Mouse (Mus musculus) ovary, postnatal 36 days (tissue): Measurements from ENCODE around the gene Rps12-ps3.

ENCODE experiments used
- DNase-seq: peaks from one replicate; pipeline ENCODE4 v3.0.0; 2022; ENCODE audit warnings: low spot score, mixed read lengths

The Rps12-ps3 gene

DNA sequence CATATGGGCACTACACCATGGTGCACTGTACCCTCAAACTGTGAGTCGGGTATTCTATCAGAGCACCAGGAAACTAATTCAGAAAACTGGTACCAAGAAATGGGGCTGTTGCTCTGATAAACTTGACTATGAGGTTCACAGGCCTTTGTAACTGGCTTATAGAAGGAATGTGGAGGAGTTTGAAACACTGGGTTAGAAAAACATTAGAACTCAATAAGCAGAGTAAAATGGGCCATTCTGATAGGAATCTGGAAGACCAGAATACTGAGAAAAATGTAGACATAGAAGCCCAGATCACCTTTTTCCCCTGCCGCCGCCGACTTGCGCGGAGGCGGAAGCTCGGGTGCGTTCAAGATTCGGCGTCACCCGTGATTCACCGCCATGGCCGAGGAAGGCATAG, at the start of gene Rps12-ps3:
Rps12-ps3 (plus strand) TSS at position 301 of the 400 bp plus-strand sequence.
- no peak for DNase-seq

DNA sequence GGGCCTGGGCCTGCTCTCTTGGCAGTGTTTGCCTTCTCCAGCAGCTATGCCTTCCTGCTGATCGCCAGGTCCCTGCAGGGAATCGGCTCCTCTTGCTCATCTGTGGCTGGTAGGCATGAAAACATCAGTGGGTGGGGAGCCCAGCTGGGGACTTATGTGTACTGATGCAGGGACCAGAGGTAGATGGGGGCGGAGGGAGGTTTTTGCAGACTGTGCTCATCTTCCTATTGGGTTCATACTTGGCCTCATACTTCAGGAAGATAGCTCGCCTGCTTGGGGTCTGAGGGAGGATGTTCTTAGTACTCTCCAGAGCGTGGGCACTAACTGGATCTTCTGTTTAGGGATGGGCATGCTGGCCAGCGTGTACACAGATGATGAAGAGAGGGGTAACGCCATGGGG, 48.9 kb upstream of the Rps12-ps3 start:
- no peak for DNase-seq

- DNase-seq, result no peak
These were observed 45.7 kb upstream of the Rps12-ps3 start for GRCm38 (mm10) chr19:59276354-59276753.

DNA sequence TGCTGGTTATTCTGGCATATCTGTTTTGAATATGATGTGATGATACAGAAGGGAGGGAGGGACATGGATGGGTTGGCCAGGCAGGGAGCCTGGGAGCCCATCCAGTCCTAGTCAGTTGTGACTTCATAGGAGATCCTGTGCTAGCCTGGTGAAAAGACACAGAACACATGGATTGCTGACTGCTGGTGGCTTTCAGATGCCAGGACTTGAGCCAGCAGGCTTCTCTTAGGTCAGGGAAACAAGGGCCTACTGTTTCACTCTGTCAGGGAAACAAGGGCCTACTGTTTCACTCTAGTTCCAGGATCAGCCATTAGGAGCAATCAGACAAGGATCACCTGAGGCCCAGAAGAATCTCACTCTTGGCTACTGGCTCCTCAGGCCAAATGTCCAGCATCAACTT, 41.2 kb upstream of the Rps12-ps3 start:
- no peak for DNase-seq

DNA sequence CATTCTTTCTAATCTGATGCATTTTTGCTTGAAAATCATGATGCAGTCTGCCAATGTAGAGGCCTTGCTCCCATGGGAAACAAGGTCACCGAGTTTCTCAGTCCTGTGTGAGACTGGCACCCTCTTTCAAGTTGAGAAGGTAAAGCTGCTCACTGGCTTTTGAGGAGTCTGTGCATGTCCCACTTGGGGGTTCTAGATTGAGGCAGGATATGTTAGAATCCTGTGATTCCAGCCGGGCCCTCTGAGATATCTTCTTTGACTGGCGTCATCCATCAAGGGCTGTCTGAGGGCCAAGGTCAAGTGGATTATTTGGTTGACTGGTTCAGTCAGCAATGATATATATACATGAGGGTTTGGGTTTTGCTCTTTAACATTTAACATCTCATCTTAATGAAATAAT, 40.1 kb upstream of the Rps12-ps3 start:
- no peak for DNase-seq

GRCm38 (mm10) chr19:59289042-59289441, 33.0 kb upstream of the Rps12-ps3 start:
- no peak for DNase-seq

GRCm38 (mm10) chr19:59289811-59290210, 32.3 kb upstream of the Rps12-ps3 start:
- no peak for DNase-seq

DNA sequence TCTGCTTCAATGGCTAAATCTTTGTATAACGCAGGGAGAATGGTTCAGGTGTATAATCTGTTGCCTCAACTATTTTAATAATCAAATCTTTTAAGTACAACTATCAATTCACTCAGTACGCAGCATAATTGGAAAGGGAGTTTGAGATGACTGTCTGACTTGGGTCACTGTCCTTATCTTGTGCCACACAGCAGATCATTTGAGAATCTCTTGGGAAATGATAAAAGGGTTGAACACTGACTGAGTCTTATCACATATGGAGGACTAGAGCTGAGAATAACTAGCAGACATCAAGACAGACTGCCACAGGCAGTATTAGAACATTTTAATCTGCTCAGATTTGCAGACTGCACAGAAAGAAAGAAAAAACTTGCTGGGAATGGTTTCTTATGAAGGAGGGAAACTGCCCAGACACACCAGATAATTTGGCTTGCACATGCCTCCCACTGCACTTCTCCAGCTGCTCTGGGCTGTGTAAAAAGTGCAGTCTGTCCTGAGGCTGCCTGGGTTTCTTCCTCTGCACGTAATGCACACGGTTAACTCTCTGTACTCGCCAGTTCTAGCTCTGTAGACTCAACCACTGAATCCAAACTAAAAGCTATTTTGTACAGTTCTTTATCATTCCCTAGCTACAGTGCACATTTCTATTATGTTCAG, 29.8 kb upstream of the Rps12-ps3 start:
- DNase-seq, result no peak

DNA sequence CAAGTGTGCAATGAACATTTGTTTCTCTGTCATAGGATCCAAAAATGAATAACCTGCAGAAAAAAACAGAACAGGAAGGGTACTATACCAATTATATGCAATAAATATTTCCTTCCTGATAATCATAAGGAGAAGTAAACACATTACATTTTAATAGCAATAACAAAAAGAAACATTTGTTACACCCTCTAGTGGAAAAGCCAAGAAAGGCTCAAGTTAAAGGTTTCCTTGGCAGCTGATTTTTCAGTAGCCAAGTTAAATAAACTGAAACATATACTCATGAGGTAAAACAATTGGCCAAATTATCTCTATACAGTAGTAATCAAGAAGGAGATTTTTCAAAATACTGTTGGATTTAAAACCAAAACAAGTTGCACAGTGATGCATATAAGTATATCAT, 6.8 kb upstream of the Rps12-ps3 start:
- no peak for DNase-seq

DNA sequence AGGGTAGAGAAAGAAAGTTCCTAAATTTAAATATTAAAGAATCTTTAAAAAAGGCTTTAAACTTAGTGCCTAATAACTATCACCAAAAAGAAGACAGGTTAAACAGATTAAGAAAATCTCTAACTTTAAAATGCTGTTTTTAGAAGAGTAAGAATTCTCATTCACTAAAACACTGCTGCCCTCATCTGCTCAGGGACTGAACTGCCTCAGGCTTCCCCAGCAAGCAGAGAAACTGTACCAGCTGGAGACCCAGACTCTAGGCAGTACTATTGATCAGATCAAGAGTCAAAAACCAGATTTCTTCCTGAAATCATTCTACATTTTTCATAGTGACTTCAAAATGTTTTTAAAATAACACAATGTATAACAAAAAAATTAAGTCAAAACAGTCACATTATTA, 5.5 kb upstream of the Rps12-ps3 start:
- DNase-seq, result no peak

- no peak for DNase-seq
These were observed 8.7 kb downstream of the Rps12-ps3 start for GRCm38 (mm10) chr19:59330816-59331225.

GRCm38 (mm10) chr19:59336655-59337054, 14.6 kb downstream of the Rps12-ps3 start:
- DNase-seq, result no peak

GRCm38 (mm10) chr19:59337872-59338681, 16.0 kb downstream of the Rps12-ps3 start:
- no peak for DNase-seq

- DNase-seq, result no peak
These were observed 17.8 kb downstream of the Rps12-ps3 start for GRCm38 (mm10) chr19:59339908-59340307.

GRCm38 (mm10) chr19:59342964-59343363, 20.9 kb downstream of the Rps12-ps3 start:
- DNase-seq, result no peak

- peak; percentile 22 for DNase-seq
These were observed 22.2 kb downstream of the Rps12-ps3 start for GRCm38 (mm10) chr19:59344304-59344711.

GRCm38 (mm10) chr19:59345081-59345657, 23.1 kb downstream of the Rps12-ps3 start:
- peak; percentile 60 for DNase-seq

DNA sequence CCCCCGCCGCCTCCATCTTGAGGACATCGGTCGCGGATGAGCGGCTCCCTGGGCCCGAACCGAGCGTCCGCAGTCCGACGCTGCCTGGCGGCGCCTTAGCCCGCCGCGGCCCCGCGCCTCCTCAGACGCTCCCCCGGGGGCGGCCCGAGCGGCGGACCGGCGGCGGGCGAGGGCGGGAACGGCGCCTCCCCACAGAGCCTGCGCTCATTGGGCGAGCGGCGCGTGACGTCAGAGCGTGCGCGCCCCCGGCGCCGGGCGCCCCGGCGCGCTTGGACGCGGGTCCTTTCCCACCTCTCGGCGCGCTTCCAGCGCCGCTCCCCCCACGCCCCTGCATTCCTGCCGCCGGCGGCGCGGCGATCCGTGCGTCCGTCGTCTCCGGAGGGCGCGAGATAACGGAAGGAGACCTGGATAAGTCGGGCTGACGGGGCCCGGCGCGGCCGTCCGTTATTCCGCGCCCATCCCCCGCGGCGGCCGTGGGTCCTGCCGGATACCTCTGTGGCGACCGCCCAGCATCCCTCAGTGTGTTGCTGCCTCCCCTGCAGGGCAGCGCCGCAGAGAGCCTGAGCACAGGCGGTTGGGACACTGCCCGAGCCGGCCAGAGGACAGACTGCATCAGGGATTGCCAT, 23.7 kb downstream of the Rps12-ps3 start, which contains the start of gene Pdzd8:
Pdzd8 (minus strand) TSS at position 123 of the 626 bp plus-strand sequence.
- peak; percentile 92 for DNase-seq

- DNase-seq, result no peak
These were observed 24.2 kb downstream of the Rps12-ps3 start for GRCm38 (mm10) chr19:59346325-59346724.

GRCm38 (mm10) chr19:59349329-59349960, 27.4 kb downstream of the Rps12-ps3 start:
- DNase-seq, result no peak

DNA sequence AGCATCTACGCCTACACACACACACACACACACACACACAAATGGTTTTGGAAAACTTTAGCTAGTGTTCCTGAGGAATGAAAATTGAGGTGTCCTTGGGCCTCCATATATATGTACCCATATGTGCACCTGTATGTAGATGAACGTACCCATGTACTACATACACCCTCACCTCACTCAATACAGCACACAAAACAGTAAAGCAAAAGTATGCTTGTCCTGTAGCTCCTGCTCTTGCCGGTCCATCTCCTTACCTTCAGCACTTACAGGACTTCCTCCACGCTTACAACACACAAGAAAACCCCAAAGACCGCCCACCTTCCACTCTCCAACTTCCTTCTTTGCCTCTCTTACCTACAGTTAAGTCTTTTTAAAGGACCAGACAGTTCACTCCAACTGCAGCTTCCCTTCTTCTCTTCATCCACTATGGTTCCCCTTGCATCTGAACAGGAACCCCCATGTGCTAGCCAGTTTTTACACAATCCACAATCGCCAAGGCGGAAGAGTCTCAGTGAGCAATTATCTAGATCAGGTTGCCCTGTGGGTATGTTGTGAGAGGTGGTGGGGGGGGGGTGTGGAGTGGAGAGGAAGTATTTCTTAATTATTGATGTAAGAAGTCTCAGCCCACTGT, 28.3 kb downstream of the Rps12-ps3 start:
- DNase-seq, result no peak
